Mouse (Mus musculus) layer of hippocampus, adult 11-12 months (tissue): Measurements from ENCODE around the gene Armh2.
"Not testable (repeated sequence)": the region's sequence is repeated elsewhere in the genome, so short reads cannot be mapped to it uniquely, and the experiment has no call there.

Experiments used
- DNase-seq: peaks from one replicate; pipeline ENCODE4 v3.0.0; 2022; ENCODE audit warnings: low spot score

The Armh2 gene

GRCm38 (mm10) chr13:24757820-24758564 lies 17.0 kb downstream of the Armh2 start:
- no peak for DNase-seq

GRCm38 (mm10) chr13:24759451-24759850 lies 18.4 kb downstream of the Armh2 start:
- no peak for DNase-seq

- DNase-seq: no peak
These were observed 19.4 kb downstream of the Armh2 start for GRCm38 (mm10) chr13:24760351-24760870.

- DNase-seq: no peak
These were observed 20.0 kb downstream of the Armh2 start for GRCm38 (mm10) chr13:24761083-24761402.

GRCm38 (mm10) chr13:24761403-24762227 lies 20.6 kb downstream of the Armh2 start, which contains the start of gene Gmnn:
Gene Gmnn (minus strand): TSS chr13:24761923.
- DNase-seq: peak; percentile 81

GRCm38 (mm10) chr13:24762254-24762653 lies 21.2 kb downstream of the Armh2 start:
- no peak for DNase-seq

GRCm38 (mm10) chr13:24767809-24768208 lies 26.8 kb downstream of the Armh2 start:
- DNase-seq: not testable (repeated sequence)

GRCm38 (mm10) chr13:24771482-24771881 lies 30.4 kb downstream of the Armh2 start:
- not testable (repeated sequence) for DNase-seq

GRCm38 (mm10) chr13:24776146-24776844 lies 35.3 kb downstream of the Armh2 start:
- peak; percentile 67 for DNase-seq

- DNase-seq: no peak
These were observed 37.0 kb downstream of the Armh2 start for GRCm38 (mm10) chr13:24778026-24778425.

GRCm38 (mm10) chr13:24778706-24779380 lies 37.8 kb downstream of the Armh2 start:
- DNase-seq: no peak

- DNase-seq: no peak
These were observed 40.9 kb downstream of the Armh2 start for GRCm38 (mm10) chr13:24781916-24782315.

GRCm38 (mm10) chr13:24786014-24786490 lies 45.0 kb downstream of the Armh2 start:
- no peak for DNase-seq

GRCm38 (mm10) chr13:24787477-24787876 lies 46.4 kb downstream of the Armh2 start:
- no peak for DNase-seq

- peak; percentile 32 for DNase-seq
These were observed 50.3 kb downstream of the Armh2 start for GRCm38 (mm10) chr13:24791349-24791748.

GRCm38 (mm10) chr13:24792411-24793045 lies 51.5 kb downstream of the Armh2 start:
- no peak for DNase-seq
